Mouse (Mus musculus) spleen, embryonic (tissue): ENCODE results near the gene Ddc.

ENCODE experiments used
- CTCF ChIA-PET: fragments of 350-600 bp; sonication (Branson Sonifier 250); formaldehyde crosslinking; loops from one replicate; lab custom pipeline; 2022; lab: Charles Lee

The Ddc gene

DNA sequence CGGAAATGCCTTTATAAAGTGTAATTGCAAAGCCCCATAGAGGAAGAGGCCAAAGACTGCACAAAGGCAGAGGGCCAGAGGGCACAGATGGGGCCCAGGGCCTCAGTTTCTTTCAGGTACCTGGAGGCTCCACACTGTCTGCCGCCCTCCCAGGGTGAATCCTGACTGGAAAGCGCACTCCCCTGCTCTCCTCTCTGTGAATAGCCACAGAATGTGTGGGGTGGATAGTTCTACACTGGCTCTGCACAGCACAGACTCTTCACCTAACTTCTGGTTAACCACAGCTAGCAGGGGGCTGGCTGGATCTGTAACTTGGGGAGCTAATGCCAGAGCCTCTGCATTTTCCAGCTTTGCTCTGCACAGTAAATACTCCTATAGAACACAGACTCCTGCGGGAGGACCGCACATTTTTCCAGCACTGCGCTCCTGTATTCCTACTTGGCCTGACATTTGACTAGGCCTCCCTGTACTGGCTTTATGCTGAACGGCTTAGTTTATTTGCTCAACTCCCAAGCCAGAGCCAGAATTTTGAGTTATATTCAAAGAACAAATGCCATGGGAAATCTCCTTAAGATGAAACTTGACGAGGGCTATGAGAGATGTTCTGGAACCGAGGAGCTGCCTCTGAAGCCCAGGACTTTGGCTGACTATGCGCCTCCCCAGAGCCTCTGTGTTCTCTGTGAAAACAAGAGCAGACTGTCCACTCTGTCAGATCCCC, 18.8 kb downstream of the Ddc start:
- CTCF ChIA-PET = no interaction called here

DNA sequence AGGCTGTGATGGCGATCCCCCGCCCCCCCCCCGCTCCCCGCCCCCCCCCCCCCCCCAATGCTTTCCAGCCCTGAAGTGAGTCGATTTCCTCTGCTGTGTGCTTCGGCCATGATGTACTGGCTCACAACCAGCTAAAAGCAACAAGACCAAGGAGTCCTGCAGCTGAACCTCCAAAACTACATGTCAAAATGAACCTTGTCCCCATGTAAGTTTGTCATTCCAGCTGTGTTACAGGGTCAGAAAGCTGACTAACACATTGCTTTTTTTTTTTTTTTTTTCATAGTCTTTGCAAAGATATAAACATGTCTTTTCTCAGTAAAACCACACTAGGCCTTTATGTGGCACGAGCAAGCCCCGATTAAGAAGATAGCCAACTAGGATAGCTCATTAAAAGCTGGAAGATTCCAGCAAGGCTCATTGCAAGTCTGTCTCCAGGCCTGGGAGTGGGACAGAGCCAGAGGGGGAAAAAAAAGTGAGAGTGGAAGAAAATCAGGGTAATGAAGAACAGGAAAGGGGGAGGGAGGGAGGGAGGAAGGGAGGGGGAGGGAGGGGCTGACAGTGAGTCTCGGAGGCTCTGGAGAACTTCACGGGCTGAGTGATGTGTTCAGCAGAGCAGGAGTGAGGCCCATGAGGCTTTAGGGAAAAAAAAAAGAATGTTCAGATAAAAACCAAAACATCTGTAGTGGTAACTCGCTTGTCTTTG, 19.5 kb downstream of the Ddc start:
- CTCF ChIA-PET = interaction anchor here (0.7 kb wide), 1 partner anchor 311 kb away, joined by 3 read pairs; no protein-coding TSS in a partner anchor

DNA sequence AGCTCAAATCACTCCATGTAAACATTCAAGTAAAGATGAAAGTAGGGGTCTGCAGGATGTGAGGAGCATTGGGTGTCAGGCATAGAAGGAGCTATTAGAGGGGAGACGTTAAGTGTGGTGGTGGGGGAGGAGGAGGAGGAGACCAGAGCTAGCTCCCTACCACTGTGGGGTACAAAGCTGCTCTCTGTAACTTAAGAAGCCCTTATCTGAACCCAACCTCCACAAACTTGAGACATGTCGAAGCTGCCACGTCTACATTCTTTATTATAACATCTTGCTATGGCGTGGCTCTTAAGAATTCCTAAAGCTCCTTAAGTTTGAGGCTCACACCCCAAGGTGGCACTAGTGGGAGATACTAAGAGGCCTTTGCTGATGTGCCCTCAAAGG, 20.1 kb downstream of the Ddc start:
- CTCF ChIA-PET = interaction anchor here (0.6 to 0.7 kb wide), 2 partner anchors 259 to 310 kb away, joined by 3 read pairs; no protein-coding TSS in a partner anchor

DNA sequence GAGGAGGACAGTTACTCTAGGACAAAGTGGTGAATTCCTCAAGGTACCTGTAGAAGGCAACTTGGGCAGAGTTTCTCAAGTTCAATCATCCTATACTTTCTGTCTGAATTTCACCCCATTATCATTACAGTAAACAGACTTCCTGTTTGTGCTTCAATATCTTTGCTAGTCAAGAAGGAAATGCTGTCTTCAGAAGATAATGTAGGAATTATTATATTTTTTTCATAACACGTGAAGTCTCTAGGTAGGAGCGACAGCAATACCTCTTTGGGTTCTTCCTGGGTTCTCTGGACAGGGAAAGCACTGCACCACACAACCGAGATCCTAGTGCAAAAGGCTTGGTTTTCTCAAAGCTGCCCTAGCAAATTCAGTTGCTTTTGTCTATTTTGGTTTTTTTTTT, 21.6 kb downstream of the Ddc start:
- CTCF ChIA-PET = no interaction called here

DNA sequence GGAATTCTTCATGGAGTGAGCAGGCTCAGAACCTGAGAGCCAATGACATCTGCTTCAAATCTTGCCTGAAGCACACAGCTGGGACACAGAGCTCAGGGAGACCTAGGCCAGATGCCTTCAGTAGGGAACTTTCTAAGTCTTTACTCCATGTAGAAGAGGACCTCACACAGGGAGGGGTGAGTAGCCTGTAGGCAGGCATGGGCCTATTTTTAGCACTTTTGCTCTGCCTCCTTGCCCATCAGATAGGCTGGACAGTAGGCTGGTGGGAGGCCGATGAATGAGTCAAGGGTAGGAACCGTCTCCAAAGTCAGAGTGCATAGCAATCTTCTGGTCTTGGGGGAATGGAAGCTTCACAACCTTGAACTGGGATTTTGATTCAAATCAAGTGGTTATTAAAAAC, 22.7 kb downstream of the Ddc start:
- CTCF ChIA-PET = no interaction called here

DNA sequence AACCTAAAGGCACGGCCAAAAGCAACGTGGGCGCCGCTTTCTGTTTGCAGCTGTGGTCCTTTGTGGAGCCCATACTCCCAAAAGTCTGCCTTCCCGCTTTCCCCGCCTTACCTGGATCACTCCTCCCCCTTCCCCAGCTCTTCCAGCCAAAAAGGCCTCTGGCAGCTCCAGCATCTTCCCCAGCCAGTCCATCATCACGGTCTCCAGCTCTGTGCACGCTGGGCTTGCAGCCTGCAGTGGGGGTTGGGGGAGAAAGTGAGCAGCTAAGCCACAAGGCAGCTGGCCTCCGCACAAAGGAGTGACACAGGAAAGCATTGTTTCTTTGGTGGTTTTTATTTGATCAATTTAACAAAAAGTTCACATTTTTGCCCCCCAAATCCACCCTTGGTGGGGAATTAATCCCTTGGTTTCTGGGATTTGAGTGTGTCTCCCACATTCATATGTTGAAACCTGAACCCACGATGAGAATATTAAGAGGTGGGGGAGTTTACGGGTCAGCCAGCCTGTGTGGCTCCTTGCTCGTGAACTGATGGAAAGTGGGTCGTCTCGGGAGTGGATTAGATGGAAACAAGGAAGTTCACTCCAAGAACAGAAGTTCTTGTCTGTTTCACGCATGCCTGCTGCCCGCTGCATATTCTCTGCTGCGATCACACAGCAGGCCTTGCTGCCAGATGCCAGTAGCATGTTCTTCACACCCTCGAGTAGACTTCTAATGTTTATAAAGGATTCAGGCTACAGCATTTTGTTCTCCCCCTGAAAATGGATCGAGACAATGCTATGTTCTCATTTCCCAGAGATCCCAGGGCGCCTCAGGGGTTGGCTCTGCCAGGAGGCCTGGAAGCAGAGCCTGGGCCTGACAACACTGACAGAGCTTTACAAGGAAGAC, 24.7 kb downstream of the Ddc start:
- CTCF ChIA-PET = no interaction called here

DNA sequence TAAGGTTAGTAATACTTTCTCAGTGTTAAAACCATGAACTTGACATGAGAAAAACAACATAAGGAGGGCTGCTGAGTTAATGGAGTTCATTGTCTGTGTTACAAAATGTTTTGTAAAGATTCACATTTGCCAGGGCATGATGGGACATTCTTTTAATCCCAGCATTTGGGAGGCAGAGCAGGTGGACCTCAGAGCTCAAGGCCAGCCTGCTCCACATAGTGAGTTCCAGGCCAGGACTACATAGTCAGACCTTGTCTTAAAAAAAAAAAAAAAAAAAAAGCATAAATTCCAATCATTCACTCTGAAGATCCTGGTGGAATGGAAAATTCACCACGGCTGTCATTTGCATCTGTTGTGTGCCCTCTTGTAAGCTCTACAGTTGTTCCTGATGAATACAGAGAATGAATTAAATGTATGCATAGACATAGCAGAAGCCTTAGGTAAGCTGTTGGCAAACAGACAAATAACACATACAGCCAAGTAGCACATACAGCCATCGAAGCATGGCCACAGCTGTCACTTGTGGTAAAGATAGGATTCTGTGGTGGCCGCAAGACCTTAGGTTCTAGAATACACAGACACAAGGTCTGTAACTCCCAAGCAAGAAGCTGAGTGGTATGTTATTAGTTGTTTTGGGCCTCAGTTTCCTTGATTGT, 25.7 kb downstream of the Ddc start:
- CTCF ChIA-PET = interaction anchor here (0.6 kb wide), 1 partner anchor 9 kb away, joined by 3 read pairs; no protein-coding TSS in a partner anchor

GRCm38 (mm10) chr11:11871197-11871813, 26.6 kb downstream of the Ddc start:
- CTCF ChIA-PET = interaction anchor here (0.5 kb wide), 1 partner anchor 50 kb away, joined by 7 read pairs; no protein-coding TSS in a partner anchor

GRCm38 (mm10) chr11:11867971-11868481, 29.9 kb downstream of the Ddc start:
- CTCF ChIA-PET = no interaction called here

DNA sequence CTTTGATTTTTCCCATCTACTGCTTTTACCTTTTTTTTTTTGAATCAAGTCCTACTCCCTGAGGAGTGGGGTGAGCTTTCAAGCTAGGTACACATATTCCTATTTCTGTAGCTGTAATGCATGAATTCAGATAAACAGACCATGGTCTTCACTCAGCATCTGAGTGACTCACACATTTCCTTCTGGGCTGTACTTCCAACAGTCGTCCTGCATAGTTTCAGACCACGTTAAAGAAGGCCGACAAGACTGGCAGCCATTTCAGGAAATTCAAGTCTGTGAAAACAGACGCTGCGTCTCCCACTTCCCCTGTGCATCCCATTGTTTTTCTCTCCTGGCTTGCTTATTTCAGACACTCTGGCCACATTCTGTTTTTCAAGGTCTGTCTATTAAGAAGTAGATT, 31.2 kb downstream of the Ddc start:
- CTCF ChIA-PET = no interaction called here

GRCm38 (mm10) chr11:11865128-11865527, 32.8 kb downstream of the Ddc start:
- CTCF ChIA-PET = no interaction called here

GRCm38 (mm10) chr11:11864446-11865101, 33.4 kb downstream of the Ddc start:
- CTCF ChIA-PET = interaction anchor here (0.6 to 0.7 kb wide), 2 partner anchors 13 to 96 kb away, joined by 7 to 9 read pairs; no protein-coding TSS in a partner anchor

GRCm38 (mm10) chr11:11862502-11862901, 35.4 kb downstream of the Ddc start:
- CTCF ChIA-PET = no interaction called here

GRCm38 (mm10) chr11:11856959-11857358, 41.0 kb downstream of the Ddc start:
- CTCF ChIA-PET = interaction anchor here (0.5 kb wide), 1 partner anchor 87 kb away, joined by 3 read pairs; no protein-coding TSS in a partner anchor

- CTCF ChIA-PET = no interaction called here
Measured at GRCm38 (mm10) chr11:11855685-11856131, 42.2 kb downstream of the Ddc start.

DNA sequence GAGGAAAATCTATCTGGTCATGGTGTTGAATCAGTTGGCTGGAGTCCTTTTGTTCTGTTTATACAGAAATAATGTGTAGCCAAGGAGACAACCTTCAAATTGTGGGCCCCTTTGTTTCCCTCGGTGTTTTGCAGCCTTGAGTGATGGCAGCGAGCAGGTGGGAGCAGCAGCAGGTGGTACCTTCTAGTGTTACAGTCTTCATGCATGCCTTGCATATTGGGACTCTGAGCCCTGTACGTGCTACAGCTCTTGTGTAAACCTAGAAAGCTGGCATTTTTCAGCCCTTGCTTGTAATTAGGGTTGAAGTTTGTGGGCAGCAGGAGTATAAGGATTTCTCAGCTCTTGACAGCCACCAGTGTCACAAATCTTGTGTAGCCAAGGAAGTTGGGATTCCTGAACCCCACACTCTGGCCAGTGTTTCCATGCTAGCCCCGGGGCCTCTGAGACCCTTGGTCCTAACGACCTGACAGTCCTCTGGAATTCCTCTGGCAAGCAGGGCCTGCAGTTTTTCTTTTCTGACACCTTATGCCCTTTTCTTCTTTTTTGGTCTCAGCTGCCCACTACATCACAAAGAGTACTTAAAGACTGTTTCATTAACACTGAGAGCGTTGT, 42.8 kb downstream of the Ddc start:
- CTCF ChIA-PET = no interaction called here

DNA sequence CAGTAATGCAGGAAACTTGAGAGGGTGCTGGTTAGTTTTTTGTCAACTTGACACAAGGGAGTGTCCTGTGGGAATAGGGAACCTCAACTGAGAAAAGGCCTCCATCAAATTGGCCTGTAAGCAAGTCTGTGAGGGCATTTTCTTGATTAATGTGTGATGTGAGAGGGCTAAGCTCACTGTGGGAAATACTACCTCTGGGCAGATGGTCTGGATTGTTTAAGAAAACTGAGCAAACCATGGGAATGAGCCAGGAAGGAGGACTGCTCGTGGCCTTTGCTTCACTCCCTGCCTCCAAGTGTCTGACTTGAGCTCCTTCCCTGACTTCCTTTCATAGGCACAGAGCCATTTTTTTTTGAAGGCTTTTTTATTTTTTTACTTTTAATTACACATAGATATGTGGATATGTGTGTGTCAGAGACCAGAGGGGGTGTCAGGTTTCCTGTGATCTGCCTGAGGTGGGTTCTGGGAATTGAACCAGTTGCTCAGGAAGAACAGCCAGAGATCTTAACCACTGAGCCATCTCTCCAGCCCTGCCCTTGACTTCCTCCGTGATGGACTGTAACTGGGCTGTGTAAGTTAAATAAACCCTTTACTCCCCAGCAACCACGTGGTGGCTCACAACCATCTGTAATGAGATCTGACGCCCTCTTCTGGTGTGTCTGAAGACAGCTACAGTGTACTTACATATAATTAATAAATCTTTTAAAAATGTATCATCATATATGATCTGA, 44.0 kb downstream of the Ddc start:
- CTCF ChIA-PET = no interaction called here

GRCm38 (mm10) chr11:11851957-11852505, 45.9 kb downstream of the Ddc start:
- CTCF ChIA-PET = no interaction called here
